In the genomic region with DNA sequence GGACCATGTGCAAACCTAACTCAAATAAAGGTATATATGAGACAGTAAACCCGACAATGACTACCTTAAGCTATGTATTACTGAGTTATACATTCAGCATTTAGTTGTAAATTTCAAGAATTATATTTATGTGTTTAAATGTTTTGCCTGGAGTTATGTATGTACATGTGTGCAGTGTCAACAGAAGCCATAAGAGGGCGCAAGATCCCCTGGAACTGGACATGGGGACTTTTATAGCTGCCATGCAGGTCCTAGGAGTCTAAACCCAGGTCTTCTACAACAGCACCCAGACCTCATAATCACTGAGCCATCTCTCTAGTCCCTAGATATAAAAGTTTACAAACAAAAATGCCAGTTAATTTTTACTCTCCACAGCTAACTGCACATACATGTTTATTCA, we compare ENCODE assay signal across 8 mouse cellular contexts.
DNase-seq lines count a peak whose midpoint lies in the region; ATAC-seq and TF ChIP-seq lines count a peak whose summit lies in the region.
"Had no signal": no experiment of that assay in that cellular context is flagged by ENCODE, and none has a peak within 500 bp of the region (broad histone marks: within the 10 kb centered on the region; RNA-seq: fewer than 3 reads in every experiment).

No protein-coding gene starts in this region.

- no peak overlapping the region for H3K4me3 ChIP-seq in liver, adult 2 months (ENCODE audit: insufficient read depth, low read depth, low read length)
- H3K4me3 ChIP-seq in liver, embryonic 12.5 days, result no peak overlapping the region
- H3K4me3 ChIP-seq: hindbrain, embryonic 13.5 days had no signal

- 92% methylated on average over 2 of the region's 2 CpGs for WGBS in liver, adult 2 months
- 50% methylated on average over 2 of the region's 2 CpGs for WGBS in liver, embryonic 12.5 days (ENCODE audit: insufficient replicate concordance)

- intact Hi-C loops in left cerebral cortex, postnatal 10 days (cut with DNase I), result no loop called here

- H3K4me2 ChIP-seq in liver, embryonic 12.5 days, result no peak overlapping the region
- H3K4me2 ChIP-seq: hindbrain, embryonic 13.5 days had no signal

- H3K27ac ChIP-seq in liver, adult 2 months (replicated peaks; ENCODE audit: insufficient read depth, low read depth, low read length), result no peak overlapping the region
- no peak overlapping the region for H3K27ac ChIP-seq in liver, embryonic 12.5 days
- H3K27ac ChIP-seq: hindbrain, embryonic 13.5 days had no signal

- H3K9ac ChIP-seq in liver, adult 2 months (ENCODE audit: low read depth, low read length), result no peak overlapping the region
- H3K9ac ChIP-seq in liver, embryonic 12.5 days, result no peak overlapping the region
- H3K9ac ChIP-seq: hindbrain, embryonic 13.5 days had no signal

- H3K9me3 ChIP-seq in liver, embryonic 12.5 days (replicated peaks), result no peaks in the 10 kb centered on the region
- H3K9me3 ChIP-seq: hindbrain, embryonic 13.5 days had no signal

- H3K27me3 ChIP-seq in liver, adult 2 months (ENCODE audit: control insufficient read depth, insufficient read depth, low read length), result no peaks in the 10 kb centered on the region
- no peaks in the 10 kb centered on the region for H3K27me3 ChIP-seq in liver, embryonic 12.5 days (replicated peaks)
- H3K27me3 ChIP-seq: hindbrain, embryonic 13.5 days had no signal

- ATAC-seq in liver, embryonic 12.5 days, result no peak

- H3K79me2 ChIP-seq in liver, adult 2 months (ENCODE audit: control insufficient read depth, insufficient read depth, low read length), result 0 out of 2 replicates have a peak, but pooled peaks cover 3% of the 10 kb centered on the region

- TF ChIP-seq CTCF in liver, adult 2 months (IDR thresholded peaks at IDR 0.05; ENCODE audit: low read depth, low read length), result peak; percentile 50

- no peaks in the 10 kb centered on the region; the same call in 1 of the 2 replicates for H3K36me3 ChIP-seq in liver, adult 2 months (ENCODE audit: control insufficient read depth, insufficient read depth, low read length)
- no peaks in the 10 kb centered on the region for H3K36me3 ChIP-seq in liver, embryonic 12.5 days

- TF ChIP-seq POLR2A in liver, adult 2 months (IDR thresholded peaks at IDR 0.05; ENCODE audit: extremely low read depth, insufficient read depth, low read length), result no peak

- DNase-seq in liver, adult 2 months (ENCODE audit: extremely low read depth, low read depth, low spot score), result peak; percentile 30
- peak; percentile 64 for DNase-seq in NIH3T3 (ENCODE audit: low read depth)
- peak; percentile 19 for DNase-seq in embryo, embryonic 9.5 days (ENCODE audit: extremely low spot score)
- DNase-seq in testis, postnatal 10 days (ENCODE audit: low spot score), result peak; percentile 53
- DNase-seq in cerebellum, postnatal 25 days, result no peak
- no peak for DNase-seq in left cerebral cortex, postnatal 10 days (ENCODE audit: extremely low spot score in 1 of 2, low spot score in 2 of 2)

- no peaks in the 10 kb centered on the region for H3K4me1 ChIP-seq in liver, adult 2 months (ENCODE audit: control insufficient read depth, insufficient read depth, low read length)
- no peaks in the 10 kb centered on the region for H3K4me1 ChIP-seq in liver, embryonic 12.5 days
- H3K4me1 ChIP-seq: hindbrain, embryonic 13.5 days had no signal

Comparison
In these comparisons a context has a peak if more than half of its experiments do, and no peak if none do; other contexts are left out.
1. DNase-seq: peak in liver, adult 2 months (single experiment), NIH3T3 (single experiment), embryo, embryonic 9.5 days (single experiment) and testis, postnatal 10 days (single experiment); none in cerebellum, postnatal 25 days (0 of 2) and left cerebral cortex, postnatal 10 days (0 of 2).